Mouse (Mus musculus): ENCODE data around the gene Itpr1. TPM values are rescaled to one million over a fixed set of nuclear protein-coding genes. Genes with fewer than 3 reads are reported as not detected.
"Not testable (repeated sequence)": the region's sequence is repeated elsewhere in the genome, so short reads cannot be mapped to it uniquely, and the experiment has no call there.

Itpr1 gene
- polyA plus RNA-seq, 1 experiment from 2014 or later, result 8.3 TPM

GRCm38 (mm10) chr6:108551725-108552620 lies 339.1 kb downstream of the Itpr1 start:
- Histone ChIP-seq H3K4me1 (replicated peaks; ENCODE audit: control insufficient read depth, insufficient read depth, low read length) (no peaks in the 10 kb centered on the region), H3K27me3 (replicated peaks; ENCODE audit: control insufficient read depth, insufficient read depth, low read length) (no peaks in the 10 kb centered on the region), H3K9me3 (ENCODE audit: control insufficient read depth, low read length) (no peaks in the 10 kb centered on the region), H3K4me3 (ENCODE audit: low read depth, low read length) (no peak overlapping the region), H3K4me2 (no peak overlapping the region), H3K36me3 (ENCODE audit: control insufficient read depth, insufficient read depth, low read length) (no peaks in the 10 kb centered on the region), H3K9ac (ENCODE audit: low read depth, low read length) (no peak overlapping the region), H3K27ac (ENCODE audit: low read depth, low read length) (no peak overlapping the region)
- ATAC-seq (replicated peaks; ENCODE audit: low FRiP score), result no peak
- no peak for DNase-seq (ENCODE audit: low spot score)
- WGBS, result 91% methylated on average over 12 of the region's 12 CpGs

DNA sequence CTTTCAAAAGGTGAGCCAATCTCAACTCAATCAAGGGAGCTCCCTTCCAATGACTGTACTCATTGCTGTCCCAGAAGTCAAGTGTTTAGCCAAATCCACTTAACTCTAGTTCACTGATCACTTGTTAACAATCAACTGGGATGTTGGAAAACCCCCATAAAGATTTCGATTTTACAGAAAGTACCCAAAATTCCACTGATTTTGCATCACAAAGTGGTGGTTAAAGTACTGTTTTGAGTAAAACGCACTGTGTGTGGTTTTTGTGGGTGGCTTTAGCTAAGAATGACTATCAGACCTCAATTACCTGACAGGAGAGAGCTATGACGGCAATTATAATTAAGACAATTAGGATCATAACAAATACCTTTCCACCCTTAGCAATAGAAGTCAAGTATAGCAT lies 340.1 kb downstream of the Itpr1 start:
- no peak for ATAC-seq (replicated peaks; ENCODE audit: low FRiP score)
- H3K4me1 ChIP-seq (replicated peaks; ENCODE audit: control insufficient read depth, insufficient read depth, low read length), result no peaks in the 10 kb centered on the region
- no peaks in the 10 kb centered on the region for H3K27me3 ChIP-seq (replicated peaks; ENCODE audit: control insufficient read depth, insufficient read depth, low read length)
- H3K4me3 ChIP-seq (ENCODE audit: low read depth, low read length), result no peak overlapping the region
- WGBS, result 73% methylated on average over 3 of the region's 3 CpGs
- H3K36me3 ChIP-seq (ENCODE audit: control insufficient read depth, insufficient read depth, low read length), result no peaks in the 10 kb centered on the region
- no peak for DNase-seq (ENCODE audit: low spot score)
- H3K9me3 ChIP-seq (ENCODE audit: control insufficient read depth, low read length), result no peaks in the 10 kb centered on the region
- H3K4me2 ChIP-seq, result no peak overlapping the region
- H3K27ac ChIP-seq (ENCODE audit: low read depth, low read length), result no peak overlapping the region
- H3K9ac ChIP-seq (ENCODE audit: low read depth, low read length), result no peak overlapping the region

DNA sequence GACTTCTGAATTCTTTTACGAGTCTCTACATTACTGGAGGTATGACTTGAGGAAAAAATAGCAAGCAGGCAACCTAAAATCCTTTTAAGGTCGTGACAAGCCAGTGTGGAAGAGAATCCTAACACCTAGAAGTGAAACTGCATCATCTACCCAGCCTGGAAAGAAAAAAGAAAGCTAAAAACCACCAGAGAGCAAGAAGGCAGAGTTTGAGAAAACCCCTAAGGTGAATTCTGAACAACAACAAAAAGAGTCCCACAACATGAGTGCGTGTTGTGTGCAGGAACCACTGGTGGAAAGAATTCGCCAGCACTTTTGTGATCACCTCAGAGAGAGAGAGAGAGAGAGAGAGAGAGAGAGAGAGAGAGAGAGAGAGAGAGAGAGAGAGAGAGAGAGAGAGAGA lies 340.6 kb downstream of the Itpr1 start:
- Histone ChIP-seq H3K4me1 (replicated peaks; ENCODE audit: control insufficient read depth, insufficient read depth, low read length) (no peaks in the 10 kb centered on the region), H3K27me3 (replicated peaks; ENCODE audit: control insufficient read depth, insufficient read depth, low read length) (no peaks in the 10 kb centered on the region), H3K9me3 (ENCODE audit: control insufficient read depth, low read length) (no peaks in the 10 kb centered on the region), H3K4me2 (no peak overlapping the region), H3K36me3 (ENCODE audit: control insufficient read depth, insufficient read depth, low read length) (no peaks in the 10 kb centered on the region), H3K9ac (ENCODE audit: low read depth, low read length) (no peak overlapping the region), H3K27ac (ENCODE audit: low read depth, low read length) (no peak overlapping the region), H3K4me3 (ENCODE audit: low read depth, low read length) (no peak overlapping the region)
- DNase-seq (ENCODE audit: low spot score), result no peak
- ATAC-seq (replicated peaks; ENCODE audit: low FRiP score), result no peak
- WGBS, result 82% methylated on average over 4 of the region's 4 CpGs

GRCm38 (mm10) chr6:108554389-108554788 lies 341.5 kb downstream of the Itpr1 start:
- H3K4me1 ChIP-seq (replicated peaks; ENCODE audit: control insufficient read depth, insufficient read depth, low read length), result no peaks in the 10 kb centered on the region
- H3K9me3 ChIP-seq (ENCODE audit: control insufficient read depth, low read length), result no peaks in the 10 kb centered on the region
- WGBS, result 93% methylated on average over 4 of the region's 4 CpGs
- ATAC-seq (replicated peaks; ENCODE audit: low FRiP score), result no peak
- no peaks in the 10 kb centered on the region for H3K27me3 ChIP-seq (replicated peaks; ENCODE audit: control insufficient read depth, insufficient read depth, low read length)
- H3K9ac ChIP-seq (ENCODE audit: low read depth, low read length), result no peak overlapping the region
- H3K27ac ChIP-seq (ENCODE audit: low read depth, low read length), result no peak overlapping the region
- no peak overlapping the region for H3K4me2 ChIP-seq
- DNase-seq (ENCODE audit: low spot score), result no peak
- no peaks in the 10 kb centered on the region for H3K36me3 ChIP-seq (ENCODE audit: control insufficient read depth, insufficient read depth, low read length)
- no peak overlapping the region for H3K4me3 ChIP-seq (ENCODE audit: low read depth, low read length)

GRCm38 (mm10) chr6:108554878-108555277 lies 342.0 kb downstream of the Itpr1 start:
- WGBS, result 72% methylated on average over 5 of the region's 5 CpGs
- Histone ChIP-seq H3K4me2 (no peak overlapping the region), H3K27me3 (replicated peaks; ENCODE audit: control insufficient read depth, insufficient read depth, low read length) (no peaks in the 10 kb centered on the region), H3K4me3 (ENCODE audit: low read depth, low read length) (no peak overlapping the region), H3K36me3 (ENCODE audit: control insufficient read depth, insufficient read depth, low read length) (no peaks in the 10 kb centered on the region), H3K27ac (ENCODE audit: low read depth, low read length) (no peak overlapping the region), H3K9me3 (ENCODE audit: control insufficient read depth, low read length) (no peaks in the 10 kb centered on the region), H3K9ac (ENCODE audit: low read depth, low read length) (no peak overlapping the region), H3K4me1 (replicated peaks; ENCODE audit: control insufficient read depth, insufficient read depth, low read length) (no peaks in the 10 kb centered on the region)
- no peak for DNase-seq (ENCODE audit: low spot score)
- no peak for ATAC-seq (replicated peaks; ENCODE audit: low FRiP score)

DNA sequence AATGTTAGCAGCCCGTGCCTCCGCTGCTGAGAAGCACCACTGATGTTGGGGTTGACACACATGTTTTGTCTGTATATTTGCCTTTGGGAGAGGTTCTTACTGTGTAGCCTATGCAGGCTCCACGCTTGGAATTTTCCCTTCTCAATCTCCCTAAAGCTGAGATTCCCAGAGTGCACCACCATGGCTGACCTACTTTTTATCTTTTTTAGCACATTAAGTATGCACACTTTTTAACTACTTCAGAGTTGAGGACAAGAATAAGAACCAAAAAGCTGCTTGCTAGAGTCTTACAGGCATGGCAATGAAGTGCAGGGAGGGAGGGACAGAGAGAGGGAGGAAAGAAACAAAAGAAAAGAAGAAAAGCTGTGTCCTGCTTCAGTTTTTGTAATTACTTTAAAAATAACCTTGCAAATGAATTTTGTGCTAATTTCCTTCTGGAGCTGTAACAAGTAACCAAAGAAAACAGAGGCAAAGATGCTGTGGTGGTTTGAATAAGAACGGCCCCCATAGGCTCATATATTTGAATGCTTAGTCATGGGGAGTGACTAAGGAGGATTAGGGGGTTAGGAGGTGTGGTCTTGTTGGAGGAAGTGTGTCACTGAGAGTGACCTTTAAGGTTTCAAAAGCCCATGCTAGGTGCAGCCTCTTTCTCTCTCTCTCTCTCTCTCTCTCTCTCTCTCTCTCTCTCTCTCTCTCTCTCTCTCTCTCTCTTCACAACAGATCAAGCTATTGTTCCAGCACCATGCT lies 344.9 kb downstream of the Itpr1 start:
- WGBS, result 85% methylated on average over 4 of the region's 4 CpGs
- H3K27ac ChIP-seq (ENCODE audit: low read depth, low read length), result no peak overlapping the region
- H3K4me2 ChIP-seq, result no peak overlapping the region
- H3K27me3 ChIP-seq (replicated peaks; ENCODE audit: control insufficient read depth, insufficient read depth, low read length), result no peaks in the 10 kb centered on the region
- H3K9me3 ChIP-seq (ENCODE audit: control insufficient read depth, low read length), result no peaks in the 10 kb centered on the region
- ATAC-seq (replicated peaks; ENCODE audit: low FRiP score), result no peak
- DNase-seq (ENCODE audit: low spot score), result no peak
- H3K4me3 ChIP-seq (ENCODE audit: low read depth, low read length), result no peak overlapping the region
- no peaks in the 10 kb centered on the region for H3K4me1 ChIP-seq (replicated peaks; ENCODE audit: control insufficient read depth, insufficient read depth, low read length)
- H3K36me3 ChIP-seq (ENCODE audit: control insufficient read depth, insufficient read depth, low read length), result no peaks in the 10 kb centered on the region
- no peak overlapping the region for H3K9ac ChIP-seq (ENCODE audit: low read depth, low read length)

DNA sequence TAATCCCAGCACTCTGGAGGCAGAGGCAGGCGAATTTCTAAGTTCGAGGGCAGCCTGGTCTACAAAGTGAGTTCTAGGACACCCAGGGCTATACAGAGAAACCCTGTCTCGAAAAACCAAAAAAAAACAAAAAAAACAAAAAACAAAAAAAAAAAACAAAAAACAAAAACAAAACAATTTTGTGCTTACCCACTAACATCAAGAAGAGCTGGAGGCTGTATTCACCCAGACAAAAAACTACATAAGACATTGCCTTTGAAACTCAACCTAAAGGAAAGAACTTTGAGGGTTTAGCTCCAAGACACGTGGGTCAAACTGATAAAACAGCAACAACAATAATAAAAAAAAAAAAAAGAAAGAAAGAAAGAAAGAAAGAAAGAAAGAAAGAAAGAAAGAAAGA lies 346.3 kb downstream of the Itpr1 start:
- H3K27ac ChIP-seq (ENCODE audit: low read depth, low read length); H3K9ac ChIP-seq (ENCODE audit: low read depth, low read length); H3K4me3 ChIP-seq (ENCODE audit: low read depth, low read length); DNase-seq (ENCODE audit: low spot score); H3K9me3 ChIP-seq (ENCODE audit: control insufficient read depth, low read length); H3K4me2 ChIP-seq; H3K36me3 ChIP-seq (ENCODE audit: control insufficient read depth, insufficient read depth, low read length); H3K4me1 ChIP-seq (replicated peaks; ENCODE audit: control insufficient read depth, insufficient read depth, low read length); H3K27me3 ChIP-seq (replicated peaks; ENCODE audit: control insufficient read depth, insufficient read depth, low read length); ATAC-seq (replicated peaks; ENCODE audit: low FRiP score): not testable (repeated sequence)
- WGBS, result 79% methylated on average over 4 of the region's 4 CpGs

- Histone ChIP-seq H3K4me3 (ENCODE audit: low read depth, low read length) (no peak overlapping the region), H3K36me3 (ENCODE audit: control insufficient read depth, insufficient read depth, low read length) (no peaks in the 10 kb centered on the region), H3K9me3 (ENCODE audit: control insufficient read depth, low read length) (no peaks in the 10 kb centered on the region), H3K27me3 (replicated peaks; ENCODE audit: control insufficient read depth, insufficient read depth, low read length) (no peaks in the 10 kb centered on the region), H3K9ac (ENCODE audit: low read depth, low read length) (no peak overlapping the region), H3K4me2 (no peak overlapping the region), H3K27ac (ENCODE audit: low read depth, low read length) (no peak overlapping the region), H3K4me1 (replicated peaks; ENCODE audit: control insufficient read depth, insufficient read depth, low read length) (no peaks in the 10 kb centered on the region)
- DNase-seq (ENCODE audit: low spot score) (no peak), ATAC-seq (replicated peaks; ENCODE audit: low FRiP score) (no peak)
- WGBS, result 70% methylated on average over 2 of the region's 2 CpGs
Measured at GRCm38 (mm10) chr6:108562971-108563370, 350.1 kb downstream of the Itpr1 start.

Data from liver, embryonic 11.5 days (tissue).